Mouse (Mus musculus) urinary bladder, postnatal 4 days (tissue): ENCODE measurements around the gene Sfmbt2.
"Not testable (repeated sequence)": the region's sequence is repeated elsewhere in the genome, so short reads cannot be mapped to it uniquely, and the experiment has no call there.

Source experiments
- DNase-seq, 2 experiments: peaks; one replicate each; pipeline ENCODE4 v3.0.0; 2021 to 2022; ENCODE audit warnings: low spot score in 2 of 2

Gene Sfmbt2

DNA sequence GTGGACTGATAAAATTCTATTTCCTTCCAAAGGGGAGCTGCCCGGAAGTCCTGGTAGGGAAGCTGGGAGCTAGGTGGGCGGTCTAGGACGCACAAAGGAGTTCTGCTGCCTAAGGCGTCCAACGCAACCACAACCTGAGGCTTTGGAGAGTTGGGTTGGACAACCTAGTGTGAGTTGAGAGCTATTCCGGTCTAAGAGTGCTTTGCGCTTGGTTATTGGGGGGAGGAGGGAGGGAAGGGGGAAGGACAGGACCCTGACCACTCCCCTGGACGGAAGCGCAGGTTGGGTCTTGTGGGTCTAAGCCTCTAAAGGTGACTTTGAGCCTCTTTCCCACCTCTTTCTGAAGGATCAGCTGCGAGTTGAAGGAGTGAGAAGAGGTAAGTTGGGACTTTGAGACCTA is at the start of gene Sfmbt2:
Gene Sfmbt2 (plus strand): TSS at position 335 of the 400 bp plus-strand sequence.
- no peak for DNase-seq

DNA sequence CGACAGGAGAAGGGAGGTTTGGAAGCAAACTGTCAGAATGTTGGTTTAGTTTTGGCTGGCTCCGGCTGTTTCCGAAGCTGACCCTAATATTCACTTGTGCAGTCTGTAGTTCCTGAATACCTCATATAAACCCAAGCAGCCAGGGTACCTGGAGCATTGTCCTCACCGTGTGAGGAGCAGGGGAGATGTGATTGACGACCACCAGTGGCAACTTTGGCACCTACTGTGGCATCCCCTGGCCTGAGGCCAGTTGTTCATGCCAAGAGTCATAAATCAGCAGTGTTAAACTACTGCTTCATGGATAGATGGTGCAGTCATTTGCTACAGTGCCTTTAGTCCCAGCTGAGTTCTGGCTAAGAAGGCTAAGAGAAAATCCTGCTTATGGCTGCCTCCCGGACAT is 49.2 kb upstream of the Sfmbt2 start:
- DNase-seq: no peak

- DNase-seq: no peak
Measured at GRCm38 (mm10) chr2:10323173-10323572, 47.1 kb upstream of the Sfmbt2 start.

DNA sequence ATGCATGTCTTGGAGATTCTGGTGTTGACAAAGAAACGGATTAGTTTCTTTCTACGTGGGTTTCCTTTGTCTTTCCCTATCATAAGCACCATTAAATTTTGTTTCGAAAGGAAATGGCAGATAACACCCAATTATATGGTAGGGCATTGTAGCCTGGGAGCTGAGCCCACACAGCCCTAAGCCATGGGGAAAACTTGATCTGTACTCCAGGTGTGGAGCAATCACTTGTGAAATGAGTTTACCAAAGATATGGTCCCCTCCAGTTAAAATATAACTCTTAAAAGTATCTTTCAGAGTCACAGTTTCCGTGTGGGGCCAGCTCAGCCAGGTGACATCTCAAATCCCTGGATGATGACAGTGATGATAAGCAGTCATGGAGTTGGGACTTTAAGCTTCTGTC is 45.3 kb upstream of the Sfmbt2 start:
- DNase-seq: no peak

DNA sequence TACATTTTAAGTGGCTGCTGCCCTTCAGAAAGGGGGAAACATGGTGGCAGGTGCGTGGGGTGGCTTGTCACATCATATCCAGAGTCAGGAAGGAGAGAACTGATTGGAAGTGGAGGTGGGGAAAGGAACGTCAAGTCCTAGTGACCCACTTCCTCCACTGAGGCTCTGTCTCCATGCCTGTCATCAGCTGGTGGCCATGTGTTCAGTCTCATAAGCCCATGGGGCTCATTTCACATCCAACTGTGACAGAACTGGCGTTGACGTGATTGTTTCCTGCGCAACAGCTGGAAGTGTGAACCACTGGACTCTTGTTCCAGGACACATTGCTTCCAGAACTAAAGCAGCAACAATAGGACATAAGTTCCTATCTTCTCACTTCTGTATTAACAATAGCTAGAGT is 40.1 kb upstream of the Sfmbt2 start:
- DNase-seq: no peak

DNA sequence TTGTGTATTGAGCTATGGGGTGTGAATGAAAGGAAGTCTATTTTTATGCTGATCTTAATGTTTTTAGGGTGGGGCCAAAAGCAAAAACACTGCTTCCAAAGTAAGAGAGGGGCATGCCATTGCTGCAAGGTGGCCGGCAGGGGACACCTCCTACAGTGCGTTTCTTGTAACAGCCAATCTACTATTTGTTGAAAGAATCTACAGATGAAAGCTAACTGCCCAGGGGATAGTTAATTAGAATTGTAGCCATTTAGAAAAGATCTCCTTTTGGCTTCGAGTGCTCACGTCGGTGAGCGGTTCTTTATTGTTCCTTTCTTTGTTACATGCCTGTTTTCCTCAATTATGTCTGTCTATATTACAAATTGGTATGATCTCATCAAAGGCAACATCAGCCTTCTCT is 36.0 kb upstream of the Sfmbt2 start:
- DNase-seq: no peak

DNA sequence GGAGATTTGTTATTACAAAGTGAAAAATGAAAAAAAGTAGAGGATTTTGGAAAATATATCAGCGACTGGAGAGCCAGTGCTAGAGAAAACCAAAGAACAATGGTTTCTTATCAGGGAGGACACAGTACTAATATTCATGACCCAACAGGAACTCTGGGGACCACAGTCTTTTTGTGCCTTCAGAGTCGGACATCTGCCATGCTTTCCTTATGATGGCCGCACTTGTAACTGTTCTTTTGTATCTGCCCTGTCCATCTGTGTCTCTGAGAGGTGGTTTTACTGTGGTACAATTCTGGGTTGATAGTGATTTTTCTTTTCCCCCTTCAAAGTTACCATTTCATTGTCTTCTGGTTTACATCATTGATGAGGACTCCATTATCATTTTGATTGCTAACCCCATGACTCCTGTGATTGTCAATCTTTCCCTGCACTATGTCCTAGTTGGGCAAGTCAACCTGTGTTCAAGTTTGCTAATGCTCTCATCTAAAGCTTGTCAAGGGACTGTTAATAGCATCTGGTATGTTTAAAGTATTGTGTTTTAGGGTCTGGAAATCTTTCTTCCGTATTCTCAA is 35.2 kb upstream of the Sfmbt2 start:
- no peak for DNase-seq

DNA sequence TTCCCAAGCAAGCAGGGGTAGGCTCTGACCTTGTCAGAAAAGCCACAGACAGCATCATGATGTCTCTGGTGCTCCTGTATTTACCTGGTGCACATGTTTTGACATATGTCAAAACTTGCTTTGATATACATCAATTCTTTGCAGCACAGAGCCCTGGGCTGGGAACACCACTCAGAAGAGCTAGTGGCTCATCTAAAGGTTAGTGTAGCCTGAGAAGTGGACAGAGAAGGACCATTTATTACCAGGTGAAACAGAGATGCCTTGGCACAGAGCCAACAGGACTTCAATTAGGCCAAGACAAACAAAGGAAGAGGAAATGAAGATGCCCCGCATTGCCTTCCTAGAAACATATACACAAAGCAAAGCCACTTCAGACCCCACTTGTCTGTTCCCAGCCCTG is 30.3 kb upstream of the Sfmbt2 start:
- DNase-seq: no peak

DNA sequence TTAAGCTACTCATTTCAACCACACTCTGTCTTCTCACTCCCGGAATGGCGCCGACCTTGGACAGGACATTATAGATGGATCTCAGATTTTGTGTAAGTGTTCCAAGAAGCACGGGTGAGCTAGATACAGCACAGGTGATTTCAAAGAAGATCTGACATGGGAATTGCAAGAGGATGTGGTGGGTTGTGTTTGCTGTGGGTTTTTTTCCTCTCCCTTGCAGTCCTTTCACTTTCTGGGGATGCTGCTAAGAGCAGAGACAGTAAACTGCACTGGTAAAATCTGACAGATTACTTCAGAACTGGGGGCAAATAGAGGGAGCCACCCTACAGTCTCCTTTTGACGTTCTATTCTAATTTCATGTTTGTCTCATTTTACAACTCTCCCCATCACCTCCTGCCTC is 26.8 kb upstream of the Sfmbt2 start:
- no peak for DNase-seq

DNA sequence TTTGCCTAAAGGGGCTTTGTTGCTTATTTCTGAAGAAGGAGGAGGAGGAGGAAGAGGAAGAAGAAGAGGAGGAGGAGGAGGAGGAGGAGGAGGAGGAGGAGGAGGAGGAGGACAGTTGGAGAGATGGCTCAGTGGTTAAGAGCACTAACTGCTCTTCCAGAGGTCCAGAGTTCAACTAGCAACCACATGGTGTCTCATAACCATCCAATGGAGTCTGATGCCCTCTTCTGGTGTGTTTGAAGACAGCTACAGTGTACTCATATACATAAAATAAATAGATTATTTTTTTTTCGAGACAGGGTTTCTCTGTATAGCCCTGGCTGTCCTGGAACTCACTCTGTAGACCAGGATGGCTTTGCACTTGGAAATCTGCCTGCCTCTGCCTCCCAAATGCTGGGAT is 26.2 kb upstream of the Sfmbt2 start:
- DNase-seq: not testable (repeated sequence)

GRCm38 (mm10) chr2:10347193-10347592 is 23.1 kb upstream of the Sfmbt2 start:
- no peak for DNase-seq

DNA sequence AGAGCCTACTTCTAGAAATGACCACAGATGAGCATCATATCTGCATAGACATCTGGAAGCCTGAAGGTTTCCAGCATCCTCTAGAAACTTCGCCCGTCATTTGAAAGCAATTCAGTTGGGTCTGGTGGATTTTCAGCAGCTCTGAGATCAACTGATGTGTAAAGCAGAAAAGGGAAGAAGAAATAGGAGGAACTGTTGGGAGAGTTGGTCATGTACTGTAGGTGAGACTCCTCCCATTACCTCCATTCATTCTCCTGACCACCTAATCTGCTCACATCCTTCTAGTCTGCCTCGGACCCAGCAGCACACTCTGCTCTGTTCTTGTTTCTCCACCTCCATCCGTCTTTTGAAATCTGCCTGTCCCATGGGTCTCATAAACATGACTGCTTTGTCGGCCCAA is 22.3 kb upstream of the Sfmbt2 start:
- no peak for DNase-seq

- no peak for DNase-seq
Measured at GRCm38 (mm10) chr2:10350266-10350810, 20.0 kb upstream of the Sfmbt2 start.

DNA sequence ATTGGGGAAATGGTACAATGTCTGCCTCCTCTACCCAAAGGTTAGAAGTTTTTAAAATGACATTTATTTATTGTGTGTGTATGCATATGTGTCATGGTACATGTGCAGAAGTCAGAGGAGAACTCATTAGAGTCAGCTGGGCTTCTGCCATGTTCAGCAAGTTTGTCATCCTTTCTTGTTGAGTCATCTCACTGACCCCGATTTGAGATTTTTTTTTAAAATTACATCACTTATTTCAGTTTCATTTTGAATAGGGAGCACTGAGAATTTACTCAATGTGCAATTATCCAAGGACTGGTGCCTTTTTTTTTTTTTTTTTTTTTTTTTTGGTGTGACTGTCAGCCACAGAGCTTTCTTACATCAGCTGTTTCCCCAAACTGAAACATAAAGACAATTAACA is 19.2 kb upstream of the Sfmbt2 start:
- DNase-seq: no peak

DNA sequence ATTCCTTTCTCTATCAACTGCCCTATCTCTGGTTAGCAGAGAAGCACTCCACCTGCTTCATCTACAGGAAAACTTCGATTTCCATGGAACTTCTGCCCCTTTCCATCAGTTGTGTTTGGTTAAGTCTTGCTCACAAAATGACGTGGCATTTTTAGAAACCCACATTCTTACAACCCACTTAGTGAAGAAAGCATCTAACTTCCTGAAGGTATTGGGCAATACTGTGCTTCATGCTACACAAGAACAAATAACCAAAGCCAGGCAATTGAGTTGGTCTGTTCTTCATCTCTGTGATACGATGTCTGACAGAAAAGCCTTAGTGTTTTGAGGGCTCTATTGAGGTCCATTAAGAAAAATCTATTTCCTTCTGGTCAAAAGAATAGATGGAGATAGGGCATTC is 17.4 kb upstream of the Sfmbt2 start:
- no peak for DNase-seq

GRCm38 (mm10) chr2:10353889-10354288 is 16.4 kb upstream of the Sfmbt2 start:
- DNase-seq: no peak

DNA sequence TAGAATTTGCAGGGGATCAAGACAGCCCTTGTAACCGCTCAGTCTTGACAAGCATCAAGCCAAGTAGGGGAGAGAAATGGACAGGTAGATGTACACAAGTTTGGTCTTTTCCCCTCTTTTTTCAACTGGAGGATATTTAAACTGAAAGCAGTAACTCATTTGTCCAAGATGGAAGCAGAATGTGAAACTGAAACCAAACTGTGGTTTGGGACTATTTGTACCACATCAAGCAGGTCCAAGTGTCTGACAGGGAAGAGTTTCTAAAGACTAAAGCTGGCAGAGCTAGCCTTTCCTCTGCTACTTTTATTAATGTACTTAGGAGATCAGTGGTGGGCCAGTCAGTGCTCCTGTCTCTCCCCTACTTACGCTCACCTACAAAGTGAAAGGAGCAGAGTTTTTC is 10.4 kb upstream of the Sfmbt2 start:
- DNase-seq: no peak

DNA sequence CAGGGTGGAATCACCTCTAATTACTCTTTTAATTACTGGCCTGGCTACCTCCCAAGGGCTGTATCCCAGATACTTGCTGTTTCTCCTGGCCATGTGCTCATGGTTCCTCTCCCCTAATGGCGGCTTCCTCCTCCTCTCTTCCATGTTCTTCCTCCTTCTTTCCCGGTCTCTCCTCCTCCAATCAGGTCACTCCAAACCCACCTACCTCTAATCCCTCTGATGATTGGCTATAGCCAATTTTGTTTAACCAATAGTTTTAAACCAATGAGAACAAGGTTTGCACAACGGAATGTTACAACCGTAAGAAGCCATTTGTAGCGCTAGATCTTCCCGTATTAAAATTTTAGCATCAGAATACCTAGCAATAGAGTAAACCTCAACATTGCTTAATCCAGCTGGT is 5.2 kb upstream of the Sfmbt2 start:
- no peak for DNase-seq

DNA sequence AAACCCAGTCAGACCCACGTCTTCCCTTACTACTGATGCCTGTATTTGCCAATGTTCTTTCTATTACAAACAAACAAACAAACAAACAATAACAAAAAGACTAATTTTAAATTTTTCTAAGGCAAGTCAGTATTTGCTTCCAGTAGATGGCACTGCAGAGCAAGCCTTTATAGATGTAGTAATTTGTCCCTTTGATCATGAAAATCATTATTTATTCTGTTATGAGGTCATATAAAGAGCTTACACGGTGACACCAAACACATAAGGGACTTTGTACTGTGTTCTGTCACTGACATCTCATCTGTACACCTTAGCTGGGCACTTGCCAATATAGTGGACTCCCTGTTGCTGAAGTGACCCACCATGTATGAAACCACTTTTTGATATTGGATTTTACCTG is 4.0 kb upstream of the Sfmbt2 start:
- no peak for DNase-seq

DNA sequence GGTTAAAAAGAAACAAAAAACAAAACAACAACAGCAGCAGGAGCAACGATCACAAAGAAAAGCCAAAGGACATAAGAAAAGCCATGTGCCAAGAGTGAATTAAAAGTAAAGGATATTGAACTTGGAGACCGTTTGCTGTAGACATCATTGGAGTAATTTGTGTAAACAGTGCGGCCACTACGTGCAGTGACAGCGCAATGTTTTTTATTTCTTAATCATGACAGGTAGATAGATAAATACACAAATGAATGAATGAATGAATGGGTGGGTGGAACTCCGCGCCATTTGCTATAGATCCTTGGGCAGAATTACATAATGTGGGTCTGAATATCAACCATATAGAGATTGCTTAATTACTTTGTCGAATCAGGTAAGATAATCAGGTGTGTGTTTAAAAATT is 634 bp upstream of the Sfmbt2 start:
- no peak for DNase-seq

DNA sequence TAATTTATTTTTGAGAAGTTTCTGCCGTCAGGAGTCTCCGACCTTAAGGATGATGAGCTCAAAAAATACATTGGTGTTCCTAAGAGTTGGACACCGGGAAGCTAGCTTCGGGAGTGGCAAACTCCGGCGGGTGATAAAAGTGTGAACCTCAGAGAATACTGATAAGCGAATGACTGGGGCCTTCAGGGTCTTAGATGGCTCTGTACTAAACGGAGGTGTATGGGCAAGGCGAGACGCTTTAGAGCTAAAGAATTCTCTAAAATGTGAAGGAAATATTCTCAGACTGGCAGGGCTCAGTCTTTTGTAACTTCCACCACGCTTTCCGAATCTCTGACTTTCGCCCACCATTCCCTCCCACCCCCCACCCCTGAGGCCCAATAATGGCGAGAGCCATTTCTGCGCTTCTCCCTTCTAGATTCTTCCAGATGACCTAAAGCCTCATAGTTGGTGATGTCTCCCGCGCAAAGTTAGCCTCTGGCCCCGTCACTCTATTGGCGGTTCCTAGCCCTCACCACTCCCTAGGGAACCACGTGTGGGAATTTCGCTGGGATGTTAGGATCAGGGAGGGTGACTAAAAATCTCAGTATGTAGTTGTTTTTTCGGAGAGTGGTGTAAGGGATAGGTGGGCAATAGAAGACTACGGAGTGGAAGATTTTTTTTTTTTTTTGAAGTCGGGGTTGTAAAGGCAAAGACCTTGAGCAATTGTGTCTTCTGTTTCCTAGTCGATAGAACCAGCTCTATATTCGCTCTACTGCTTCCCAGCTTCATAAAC is 563 bp downstream of the Sfmbt2 start:
- DNase-seq: no peak

- no peak for DNase-seq
Measured at GRCm38 (mm10) chr2:10371459-10371817, 1.1 kb downstream of the Sfmbt2 start.

- no peak for DNase-seq
Measured at GRCm38 (mm10) chr2:10371899-10372298, 1.6 kb downstream of the Sfmbt2 start.

- DNase-seq: peak; percentile 52 to 72
Measured at GRCm38 (mm10) chr2:10372321-10372723, 2.0 kb downstream of the Sfmbt2 start.
